Mouse (Mus musculus) erythroblast, embryonic 14.5 days (primary cell): Measurements from ENCODE around the gene Gm10775.

Experiments
- GATA1 ChIP-seq: IDR thresholded peaks from 2 replicates; pipeline ENCODE4 v1.6.1; 2012; ENCODE audit warnings: low read length, inconsistent platforms, mixed read lengths
- TAL1 ChIP-seq: IDR thresholded peaks from 3 replicates; pipeline ENCODE4 v1.6.1; 2012; ENCODE audit warnings: low read length, inconsistent platforms, mixed read lengths

DNA sequence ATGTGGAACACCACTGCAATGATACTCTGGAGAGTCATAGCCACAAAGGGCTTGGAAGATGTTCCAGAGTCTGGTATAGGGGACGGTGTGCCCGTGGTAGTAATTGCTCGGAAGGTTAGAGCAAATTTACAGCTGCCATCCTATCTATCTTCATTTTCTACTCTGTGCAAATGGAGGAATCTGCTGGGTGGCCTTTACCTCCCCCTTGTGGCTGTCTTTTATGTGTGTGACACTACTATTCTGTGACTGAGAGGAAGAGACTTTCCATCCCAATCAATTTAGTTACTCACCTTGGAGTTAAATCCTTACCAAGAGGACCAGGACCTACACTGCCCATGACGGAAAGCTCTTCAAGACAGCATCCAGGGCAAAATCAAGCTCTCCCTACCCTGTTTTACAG is 16.1 kb upstream of the Gm10775 start:
- no peak for TF ChIP-seq TAL1
- TF ChIP-seq GATA1 = no peak
